Mouse (Mus musculus): ENCODE data around the gene 1600002K03Rik.
"Not testable (repeated sequence)": the region's sequence is repeated elsewhere in the genome, so short reads cannot be mapped to it uniquely, and the experiment has no call there.

The 1600002K03Rik gene

DNA sequence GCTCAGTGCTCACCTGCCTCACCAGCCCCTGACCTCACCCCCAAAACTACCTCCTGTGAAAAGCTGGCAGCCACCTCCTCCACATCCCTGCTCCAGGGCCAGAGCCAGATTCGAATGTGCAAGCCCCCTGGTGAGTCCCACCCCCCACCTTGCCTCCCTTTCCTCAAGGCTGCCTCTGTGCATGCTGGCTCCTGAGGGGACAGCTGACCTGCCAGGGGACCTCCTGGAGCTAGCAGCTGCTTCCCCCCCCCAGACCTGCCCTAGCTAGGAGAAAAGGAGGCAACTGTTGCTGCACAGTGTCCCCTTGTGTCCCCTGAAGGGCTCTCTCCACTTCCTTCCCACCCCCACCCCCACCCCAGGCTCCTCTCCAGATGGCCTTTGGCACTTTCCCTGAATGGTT, 17.5 kb upstream of the 1600002K03Rik start:
- DNase-seq: no peak

DNA sequence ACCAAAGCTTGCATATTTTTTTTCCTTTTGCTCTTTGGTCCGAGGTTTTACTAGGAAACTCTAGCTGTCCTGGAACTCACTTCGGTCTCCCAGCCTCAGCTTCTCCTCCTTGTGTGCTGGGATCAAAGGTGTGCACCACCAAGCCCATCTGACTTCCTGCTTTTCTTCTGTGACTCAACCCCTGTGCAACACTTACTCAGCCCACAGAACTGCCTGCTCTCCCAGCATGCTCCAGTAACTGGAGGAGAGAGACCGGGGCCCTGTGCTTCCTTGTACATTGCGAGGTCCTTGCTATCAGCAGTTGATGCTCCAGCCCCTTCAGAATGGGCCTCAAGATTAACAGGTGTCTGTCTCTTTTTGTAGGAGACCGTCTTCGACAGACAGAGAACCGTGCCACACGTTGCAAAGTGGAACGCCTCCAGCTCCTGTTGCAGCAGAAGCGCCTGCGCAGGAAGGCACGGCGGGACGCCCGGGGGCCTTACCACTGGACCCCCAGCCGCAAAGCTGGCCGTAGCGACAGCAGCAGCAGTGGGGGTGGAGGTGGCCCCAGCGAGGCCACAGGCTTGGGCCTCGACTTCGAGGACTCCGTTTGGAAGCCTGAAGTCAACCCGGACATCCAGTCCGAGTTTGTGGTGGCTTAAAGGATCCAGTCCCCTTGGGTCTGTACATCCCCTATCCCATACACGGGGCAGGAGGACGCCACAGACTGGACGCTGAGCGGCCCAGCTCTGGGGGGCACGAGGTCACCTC, 16.6 kb upstream of the 1600002K03Rik start:
- DNase-seq: no peak

GRCm38 (mm10) chr10:80156752-80157053, 16.0 kb upstream of the 1600002K03Rik start:
- DNase-seq: no peak

GRCm38 (mm10) chr10:80157141-80157929, 15.4 kb upstream of the 1600002K03Rik start:
- no peak for DNase-seq

GRCm38 (mm10) chr10:80158307-80158986, 14.3 kb upstream of the 1600002K03Rik start:
- DNase-seq: peak; percentile 69

- DNase-seq: no peak
Measured at GRCm38 (mm10) chr10:80159021-80159560, 13.7 kb upstream of the 1600002K03Rik start.

GRCm38 (mm10) chr10:80159561-80160454, 12.9 kb upstream of the 1600002K03Rik start:
- DNase-seq: peak; percentile 99

GRCm38 (mm10) chr10:80160455-80161371, 12.0 kb upstream of the 1600002K03Rik start:
- DNase-seq: peak; percentile 90

GRCm38 (mm10) chr10:80161522-80162242, 11.1 kb upstream of the 1600002K03Rik start:
- peak; percentile 49 for DNase-seq

DNA sequence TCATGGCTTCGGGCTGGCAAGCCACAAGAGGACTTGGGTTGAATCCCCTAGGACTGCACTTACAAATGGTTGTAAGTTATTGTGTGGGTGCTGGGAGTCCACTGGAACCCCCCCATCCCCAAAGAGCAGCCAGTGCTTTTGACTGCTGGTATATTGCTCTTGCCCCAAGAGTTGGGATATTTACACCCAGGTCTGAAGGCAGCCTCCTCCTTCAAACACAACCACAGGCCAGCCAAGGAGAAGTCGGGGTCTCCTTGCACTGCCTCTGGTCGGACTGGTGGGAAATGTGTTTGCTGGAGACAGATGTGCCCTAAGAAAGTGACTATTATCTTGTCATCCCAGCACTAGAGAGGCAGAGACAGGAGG, 10.5 kb upstream of the 1600002K03Rik start:
- DNase-seq: no peak

DNA sequence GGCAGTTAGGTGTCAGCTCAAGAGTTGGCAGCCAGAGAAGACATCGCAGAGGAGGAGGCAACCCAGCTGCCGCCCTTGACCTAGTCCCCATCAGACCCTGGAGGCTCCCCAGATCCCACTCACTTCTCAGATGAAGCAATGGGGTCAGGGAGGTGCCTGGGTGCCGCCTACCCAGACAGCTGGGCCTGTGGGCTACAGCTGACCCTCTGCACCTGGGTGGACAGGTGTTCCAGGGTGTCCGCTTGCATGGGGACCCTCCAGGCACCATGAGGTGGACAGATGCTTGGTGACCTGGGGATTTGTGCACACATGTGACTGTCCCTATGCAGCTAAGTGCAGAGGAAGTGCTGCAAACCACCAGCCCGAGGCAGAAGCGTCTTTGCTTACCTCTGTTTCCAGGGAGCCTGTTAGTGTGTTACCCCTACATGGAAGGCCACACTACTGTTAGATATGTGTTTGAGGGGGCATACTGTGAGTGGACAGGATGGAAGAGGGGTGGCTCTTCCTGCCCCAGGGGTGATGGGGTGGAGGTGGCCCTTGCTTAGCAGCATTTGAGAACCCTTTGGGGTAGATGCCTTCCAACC, 9.9 kb upstream of the 1600002K03Rik start:
- no peak for DNase-seq

GRCm38 (mm10) chr10:80163721-80164120, 9.0 kb upstream of the 1600002K03Rik start:
- DNase-seq: no peak

GRCm38 (mm10) chr10:80164161-80164997, 8.4 kb upstream of the 1600002K03Rik start:
- peak; percentile 45 for DNase-seq

DNA sequence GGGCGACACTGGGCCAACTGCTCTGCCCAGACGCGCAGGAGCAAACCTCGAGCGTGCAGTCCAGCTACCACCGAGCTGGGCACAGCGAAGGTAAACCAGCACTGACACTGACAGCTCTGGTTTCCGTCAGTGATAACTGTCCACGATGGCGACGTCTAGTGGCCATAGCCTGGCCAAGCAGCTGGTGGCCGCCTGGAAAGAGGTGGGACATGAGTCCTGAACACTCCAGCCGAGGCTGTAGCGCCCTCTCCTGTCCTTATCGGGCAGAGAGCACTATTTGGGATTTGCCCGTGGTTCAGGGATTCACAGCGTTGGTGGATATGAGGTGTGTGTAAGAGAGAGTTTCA, 7.8 kb upstream of the 1600002K03Rik start:
- peak; percentile 98 for DNase-seq

GRCm38 (mm10) chr10:80165392-80166128, 7.2 kb upstream of the 1600002K03Rik start, which contains the start of gene Cirbp:
Cirbp (plus strand) TSS chr10:80165985.
- DNase-seq: peak; percentile 46

- not testable (repeated sequence) for DNase-seq
Measured at GRCm38 (mm10) chr10:80166136-80166535, 6.6 kb upstream of the 1600002K03Rik start.

DNA sequence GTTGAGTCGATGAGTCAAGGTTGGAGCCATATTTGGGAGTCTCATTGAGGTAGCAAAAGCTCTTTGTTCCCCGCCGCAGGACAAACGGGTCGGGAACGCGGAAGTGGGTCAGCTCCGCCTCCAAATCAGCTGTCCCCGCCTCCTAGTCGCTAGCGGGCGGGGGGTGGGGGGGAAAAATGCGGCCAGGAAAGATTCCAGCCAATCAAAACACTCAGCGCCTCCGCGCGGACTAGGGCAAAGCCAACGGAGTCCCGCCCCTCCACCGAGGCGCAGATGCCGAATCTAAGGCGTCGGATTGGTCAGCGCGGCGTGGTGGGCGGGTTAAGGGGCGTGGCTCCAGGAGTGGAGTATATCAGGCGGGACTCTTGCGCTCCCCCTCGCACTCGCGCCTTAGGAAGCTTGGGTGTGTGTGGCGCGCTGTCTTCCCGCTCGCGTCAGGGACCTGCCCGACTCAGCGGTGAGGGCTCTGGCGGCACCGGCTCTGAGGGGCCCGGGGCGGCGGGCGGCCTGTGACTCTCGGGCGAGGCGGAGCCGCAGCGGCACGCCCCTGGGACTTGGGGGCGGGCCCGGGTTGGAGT, 5.2 kb upstream of the 1600002K03Rik start:
- DNase-seq: peak; percentile 100

DNA sequence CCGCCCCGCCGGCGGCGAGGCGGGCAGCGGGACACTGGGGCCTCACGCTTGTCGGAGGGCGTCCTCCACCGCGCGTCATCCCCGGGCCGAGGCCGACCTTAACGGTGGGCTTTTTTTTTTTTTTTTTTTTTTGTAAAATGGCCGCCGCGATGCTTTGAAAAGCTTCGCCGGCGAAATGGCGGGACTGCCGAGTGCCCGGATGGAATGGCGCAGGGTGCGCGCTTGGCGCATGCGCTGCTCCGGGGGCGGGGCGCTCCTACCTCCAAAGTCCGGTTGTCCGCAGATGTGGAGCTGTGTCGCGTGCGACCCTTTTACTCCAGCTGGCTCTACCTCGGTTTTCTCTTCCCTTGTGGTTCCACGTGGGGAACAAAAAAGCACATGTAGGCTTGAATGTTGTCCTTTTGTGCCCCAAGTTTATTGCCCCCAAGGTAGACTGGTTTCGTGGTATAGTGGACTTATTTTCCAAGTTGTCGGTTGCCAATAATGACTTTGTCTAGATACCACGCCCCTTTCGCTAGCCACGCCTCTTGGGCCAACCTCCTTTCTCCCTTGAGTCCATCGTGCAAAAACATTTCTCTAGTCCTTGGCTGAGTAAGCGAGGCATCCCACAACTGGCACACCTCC, 4.6 kb upstream of the 1600002K03Rik start:
- peak; percentile 94 for DNase-seq

All from liver (tissue).